In genomic region chr4:125702607-125703309, GRCm38 (mm10) we compare ENCODE assay signal across 8 mouse cellular contexts.
DNase-seq lines count a peak whose midpoint lies in the region; ATAC-seq lines count a peak whose summit lies in the region.

No protein-coding gene starts in this region.

- H3K27me3 ChIP-seq in hindbrain, embryonic 15.5 days, result peaks cover 8% of the 10 kb centered on the region; the same call in 1 of the 2 replicates
- no peaks in the 10 kb centered on the region for H3K27me3 ChIP-seq in midbrain, embryonic 16.5 days (ENCODE audit: control insufficient read depth, insufficient read depth, low read depth, low read length)

- peak; percentile 26 for ATAC-seq in cerebellum, adult (ENCODE audit: insufficient number of reproducible peaks, low FRiP score, low TSS enrichment)
- ATAC-seq in hindbrain, embryonic 15.5 days (ENCODE audit: low FRiP score, low read depth), result peak; percentile 91
- peak; percentile 77 for ATAC-seq in midbrain, embryonic 16.5 days
- ATAC-seq in erythroblast, adult 5-6 weeks (replicated peaks; ENCODE audit: low FRiP score, poor library complexity, severe bottlenecking), result no peak

- peak; percentile 93 for DNase-seq in MN1 (ENCODE audit: low spot score)
- DNase-seq in frontal cortex, postnatal 36 days (ENCODE audit: low spot score in 2 of 2), result peak; percentile 85 to 90
- peak; percentile 91 to 93 for DNase-seq in layer of hippocampus, postnatal 36 days
- peak; percentile 45 for DNase-seq in urinary bladder, adult 2 months (ENCODE audit: low spot score)

- WGBS in hindbrain, embryonic 15.5 days, result 55% methylated on average over 12 of the region's 12 CpGs
- WGBS in midbrain, embryonic 16.5 days, result 63% methylated on average over 12 of the region's 12 CpGs

- no peaks in the 10 kb centered on the region for H3K36me3 ChIP-seq in hindbrain, embryonic 15.5 days
- no peaks in the 10 kb centered on the region; the same call in 1 of the 2 replicates for H3K36me3 ChIP-seq in midbrain, embryonic 16.5 days (ENCODE audit: control insufficient read depth, insufficient read depth, low read length)

- peaks cover 33% of the 10 kb centered on the region for H3K4me1 ChIP-seq in hindbrain, embryonic 15.5 days (replicated peaks)
- peaks cover 11% of the 10 kb centered on the region for H3K4me1 ChIP-seq in midbrain, embryonic 16.5 days (ENCODE audit: control insufficient read depth, insufficient read depth, low read length)

- H3K4me3 ChIP-seq in hindbrain, embryonic 15.5 days, result no peak overlapping the region
- no peak overlapping the region for H3K4me3 ChIP-seq in midbrain, embryonic 16.5 days (ENCODE audit: low read depth, low read length)

- 0 out of 2 replicates have a peak overlapping the region, but pooled peaks have one; percentile 15 for H3K4me2 ChIP-seq in hindbrain, embryonic 15.5 days
- no peak overlapping the region for H3K4me2 ChIP-seq in midbrain, embryonic 16.5 days (ENCODE audit: low read length)

- H3K9me3 ChIP-seq in hindbrain, embryonic 15.5 days, result no peaks in the 10 kb centered on the region
- H3K9me3 ChIP-seq in midbrain, embryonic 16.5 days (replicated peaks; ENCODE audit: control insufficient read depth, low read length, poor library complexity, severe bottlenecking), result no peaks in the 10 kb centered on the region

- no peak overlapping the region for H3K9ac ChIP-seq in hindbrain, embryonic 15.5 days
- H3K9ac ChIP-seq in midbrain, embryonic 16.5 days (ENCODE audit: low read depth, low read length), result no peak overlapping the region

- H3K27ac ChIP-seq in hindbrain, embryonic 15.5 days (replicated peaks), result peak overlapping the region; percentile 76
- peak overlapping the region; percentile 40 for H3K27ac ChIP-seq in midbrain, embryonic 16.5 days (ENCODE audit: low read length)
